Mouse (Mus musculus): ENCODE measurements around the gene Lmtk2. TPM values are rescaled to one million over a fixed set of nuclear protein-coding genes. Genes with fewer than 3 reads are reported as not detected.

The Lmtk2 gene
- polyA plus RNA-seq, 1 experiment from 2014 or later = 4.8 TPM

DNA sequence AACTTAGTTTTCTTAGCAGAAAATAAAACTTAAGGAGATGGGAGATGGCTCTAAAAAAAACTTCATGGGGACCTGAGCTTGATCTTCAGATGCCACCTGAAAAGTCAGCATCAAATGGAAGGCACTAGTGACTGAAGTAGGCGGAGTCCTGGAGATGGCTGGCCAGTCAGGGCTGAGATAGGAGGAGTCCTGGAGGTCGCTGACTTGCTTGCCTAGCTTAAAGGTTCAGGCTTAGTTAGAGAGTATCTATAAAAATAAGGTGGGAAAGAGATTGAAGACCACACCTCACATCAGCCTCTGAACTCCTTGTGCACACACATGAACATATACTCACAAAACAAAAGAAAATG lies 15.4 kb downstream of the Lmtk2 start:
- ATAC-seq (ENCODE audit: low FRiP score) (no peak), DNase-seq (ENCODE audit: low spot score, missing footprints) (no peak)
- no peaks in the 10 kb centered on the region for H3K27me3 ChIP-seq (ENCODE audit: control insufficient read depth, insufficient read depth, low read length)
- H3K27ac ChIP-seq (ENCODE audit: low read depth, low read length) = no peak overlapping the region
- no peak overlapping the region for H3K9ac ChIP-seq (ENCODE audit: low read length)
- peaks cover 5% of the 10 kb centered on the region; the same call in 1 of the 2 replicates for H3K4me1 ChIP-seq (ENCODE audit: control insufficient read depth, insufficient read depth, low read length)
- 74% methylated on average over 2 of the region's 2 CpGs for WGBS
- H3K9me3 ChIP-seq (ENCODE audit: control insufficient read depth, low read length) = no peaks in the 10 kb centered on the region
- H3K4me3 ChIP-seq (ENCODE audit: low read depth, low read length) = no peak overlapping the region
- H3K4me2 ChIP-seq = no peak overlapping the region
- no peaks in the 10 kb centered on the region for H3K36me3 ChIP-seq (ENCODE audit: control insufficient read depth, insufficient read depth, low read length)

DNA sequence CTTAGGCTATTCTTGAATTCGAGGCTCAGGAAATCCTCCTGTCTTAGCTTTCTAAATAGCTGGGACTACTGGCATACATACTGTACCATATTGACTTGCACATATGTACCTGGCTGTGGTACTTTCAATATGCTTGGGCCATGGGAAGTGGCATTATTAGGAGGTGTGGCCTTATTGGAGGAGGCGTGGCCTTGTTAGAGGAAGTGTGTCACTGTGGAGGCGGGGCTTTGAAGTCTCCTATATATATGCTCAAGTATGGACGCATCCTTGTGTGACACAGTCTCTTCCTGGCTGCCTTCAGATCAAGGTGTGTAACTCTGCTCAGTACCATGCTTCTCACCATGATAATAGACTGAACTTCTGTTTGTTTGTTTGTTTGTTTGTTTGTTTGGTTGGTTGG lies 18.0 kb downstream of the Lmtk2 start:
- Histone ChIP-seq H3K4me2 (no peak overlapping the region), H3K9me3 (ENCODE audit: control insufficient read depth, low read length) (no peaks in the 10 kb centered on the region), H3K27ac (ENCODE audit: low read depth, low read length) (no peak overlapping the region), H3K4me1 (ENCODE audit: control insufficient read depth, insufficient read depth, low read length) (no peaks in the 10 kb centered on the region), H3K9ac (ENCODE audit: low read length) (no peak overlapping the region), H3K4me3 (ENCODE audit: low read depth, low read length) (no peak overlapping the region), H3K36me3 (ENCODE audit: control insufficient read depth, insufficient read depth, low read length) (no peaks in the 10 kb centered on the region), H3K27me3 (ENCODE audit: control insufficient read depth, insufficient read depth, low read length) (no peaks in the 10 kb centered on the region)
- 97% methylated on average over 4 of the region's 4 CpGs for WGBS
- no peak for DNase-seq (ENCODE audit: low spot score, missing footprints)
- ATAC-seq (ENCODE audit: low FRiP score) = no peak

DNA sequence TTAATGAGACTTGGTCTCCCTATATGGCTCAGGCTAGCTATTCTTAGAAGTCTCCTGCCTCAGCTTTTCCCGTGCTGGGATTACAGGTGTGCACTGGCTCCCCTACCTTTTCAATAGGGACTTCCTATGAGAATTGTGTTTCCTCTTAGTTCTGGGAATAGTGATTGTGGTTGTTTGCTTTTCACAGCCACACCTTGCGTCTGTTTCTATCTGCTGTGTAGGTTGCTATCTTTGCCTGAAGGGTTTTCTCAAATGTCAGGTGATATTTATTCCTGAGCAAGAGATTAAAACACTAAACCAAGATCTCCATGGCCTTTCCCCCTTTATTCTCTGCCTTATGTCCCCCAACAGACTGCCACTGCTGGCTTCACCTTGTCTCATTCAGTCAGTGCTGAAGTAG lies 19.1 kb downstream of the Lmtk2 start:
- Histone ChIP-seq H3K9me3 (ENCODE audit: control insufficient read depth, low read length) (no peaks in the 10 kb centered on the region), H3K27me3 (ENCODE audit: control insufficient read depth, insufficient read depth, low read length) (no peaks in the 10 kb centered on the region), H3K4me3 (ENCODE audit: low read depth, low read length) (no peak overlapping the region), H3K27ac (ENCODE audit: low read depth, low read length) (no peak overlapping the region), H3K9ac (ENCODE audit: low read length) (no peak overlapping the region), H3K4me2 (no peak overlapping the region), H3K4me1 (ENCODE audit: control insufficient read depth, insufficient read depth, low read length) (no peaks in the 10 kb centered on the region), H3K36me3 (ENCODE audit: control insufficient read depth, insufficient read depth, low read length) (no peaks in the 10 kb centered on the region)
- ATAC-seq (ENCODE audit: low FRiP score) = no peak
- peak; percentile 73 for DNase-seq (ENCODE audit: low spot score, missing footprints)
- WGBS = 93% methylated on average over 2 of the region's 2 CpGs

DNA sequence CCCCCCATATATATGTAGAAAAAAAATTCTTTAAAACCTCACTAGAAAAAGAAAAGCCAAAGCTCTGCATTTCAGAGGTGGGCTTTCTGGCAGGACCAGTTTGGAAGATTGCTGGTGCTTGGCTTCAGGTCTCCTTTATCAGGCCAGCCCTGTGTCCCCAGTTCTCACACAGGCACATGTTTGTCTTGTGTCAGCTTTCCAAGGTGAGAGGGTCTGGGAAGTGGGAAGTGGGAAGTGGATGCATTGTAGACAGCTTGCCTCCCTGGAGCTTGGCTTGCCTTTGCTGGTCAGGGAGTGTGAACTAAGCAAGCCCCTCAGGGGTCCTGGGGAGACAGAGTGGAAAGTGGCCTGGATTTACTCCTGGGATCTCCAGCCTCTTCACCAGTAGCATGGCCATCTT lies 21.3 kb downstream of the Lmtk2 start:
- Histone ChIP-seq H3K9me3 (ENCODE audit: control insufficient read depth, low read length) (no peaks in the 10 kb centered on the region), H3K4me1 (ENCODE audit: control insufficient read depth, insufficient read depth, low read length) (no peaks in the 10 kb centered on the region), H3K4me3 (ENCODE audit: low read depth, low read length) (no peak overlapping the region)

DNA sequence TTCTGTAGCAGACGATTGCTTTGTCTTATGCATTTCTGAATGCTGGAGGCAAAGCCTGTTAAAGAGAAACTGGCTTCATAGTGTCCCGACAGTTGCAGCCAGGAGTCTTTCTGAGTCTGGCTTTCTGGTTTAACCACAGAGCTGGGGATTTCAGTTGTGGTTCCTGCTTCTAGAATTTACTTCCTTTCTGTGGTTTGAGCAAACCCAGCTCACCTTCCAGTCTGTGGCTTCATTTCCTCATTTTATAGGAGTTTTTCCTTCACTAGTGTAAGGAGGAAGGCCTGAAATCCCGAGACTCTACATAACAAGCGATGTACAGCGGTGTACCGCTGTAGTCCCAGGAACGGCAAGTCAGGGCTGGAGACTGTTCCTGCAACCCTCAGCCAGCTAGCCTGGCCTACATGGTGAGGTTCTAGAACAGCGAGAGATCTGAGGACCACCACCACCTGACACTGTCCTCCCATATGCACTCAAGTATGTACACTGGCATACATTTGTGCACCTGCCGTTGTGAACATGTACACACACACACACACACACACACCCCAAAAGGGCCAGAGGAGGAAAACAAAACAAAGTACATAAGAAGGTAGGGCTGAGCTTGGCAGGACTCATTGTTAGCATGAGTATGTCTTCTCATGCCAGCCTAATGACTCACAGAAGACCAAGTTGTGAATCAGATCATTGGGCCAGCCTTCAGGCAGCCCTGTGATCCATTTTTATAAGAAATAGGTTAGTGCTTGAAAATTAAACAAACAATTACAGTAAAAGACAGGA lies 25.9 kb downstream of the Lmtk2 start:
- Histone ChIP-seq H3K36me3 (ENCODE audit: control insufficient read depth, insufficient read depth, low read length) (no peaks in the 10 kb centered on the region), H3K27ac (ENCODE audit: low read depth, low read length) (no peak overlapping the region), H3K9me3 (ENCODE audit: control insufficient read depth, low read length) (no peaks in the 10 kb centered on the region), H3K27me3 (ENCODE audit: control insufficient read depth, insufficient read depth, low read length) (no peaks in the 10 kb centered on the region), H3K9ac (ENCODE audit: low read length) (no peak overlapping the region), H3K4me1 (ENCODE audit: control insufficient read depth, insufficient read depth, low read length) (no peaks in the 10 kb centered on the region), H3K4me3 (ENCODE audit: low read depth, low read length) (no peak overlapping the region), H3K4me2 (no peak overlapping the region)
- peak; percentile 14 for DNase-seq (ENCODE audit: low spot score, missing footprints)
- no peak for ATAC-seq (ENCODE audit: low FRiP score)
- WGBS = 92% methylated on average over 9 of the region's 9 CpGs

More for the DNA sequence above, 21.3 kb downstream of the Lmtk2 start:
- Histone ChIP-seq H3K27me3 (ENCODE audit: control insufficient read depth, insufficient read depth, low read length) (no peaks in the 10 kb centered on the region), H3K27ac (ENCODE audit: low read depth, low read length) (no peak overlapping the region), H3K9ac (ENCODE audit: low read length) (no peak overlapping the region), H3K4me2 (no peak overlapping the region), H3K36me3 (ENCODE audit: control insufficient read depth, insufficient read depth, low read length) (no peaks in the 10 kb centered on the region)
- no peak for ATAC-seq (ENCODE audit: low FRiP score)
- peak; percentile 69 for DNase-seq (ENCODE audit: low spot score, missing footprints)

DNA sequence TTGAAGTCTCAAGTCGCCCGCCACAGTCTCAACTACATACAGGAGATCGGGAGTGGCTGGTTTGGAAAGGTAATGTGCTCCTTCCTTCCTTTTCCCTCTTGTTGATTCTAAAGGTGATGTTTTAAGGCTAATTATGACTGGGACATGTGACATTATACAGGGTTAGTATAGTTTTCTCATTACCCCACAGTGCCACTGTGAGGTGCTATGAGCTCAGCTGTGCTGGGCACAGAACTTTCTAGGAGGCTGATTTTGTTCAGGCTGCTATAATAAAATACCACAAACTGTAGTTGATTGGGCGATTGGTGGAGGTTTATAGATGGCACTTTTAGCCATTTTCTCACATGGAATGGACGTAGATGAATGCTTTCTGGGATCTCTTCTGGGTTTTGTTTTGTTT lies 43.3 kb downstream of the Lmtk2 start:
- 94% methylated on average over 5 of the region's 5 CpGs for whole genome bisulfite sequencing
- H3K36me3 ChIP-seq (ENCODE audit: control insufficient read depth, insufficient read depth, low read length) = peaks cover 4% of the 10 kb centered on the region; the same call in 1 of the 2 replicates
- ATAC-seq (ENCODE audit: low FRiP score) = no peak

DNA sequence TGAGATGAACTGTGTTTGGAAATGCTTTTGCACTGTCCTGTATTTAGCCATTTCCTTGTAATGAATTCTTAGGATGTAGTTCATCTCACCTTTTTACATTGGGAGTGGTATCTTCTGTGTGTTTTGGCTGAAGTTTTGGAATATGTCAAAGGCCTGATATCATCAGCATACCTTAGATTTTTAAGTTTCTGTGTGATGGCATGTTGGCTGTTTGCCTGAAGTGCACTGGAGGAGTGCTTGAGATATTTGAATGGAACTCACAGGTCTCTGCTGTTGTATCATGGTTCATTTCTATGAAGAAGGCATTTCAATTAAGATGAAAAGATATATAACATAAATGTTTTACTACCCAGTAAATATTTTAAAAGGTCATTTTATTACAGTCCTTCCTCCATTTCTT lies 46.7 kb downstream of the Lmtk2 start:
- H3K4me2 ChIP-seq = no peak overlapping the region
- no peak for DNase-seq (ENCODE audit: low spot score, missing footprints)
- no peaks in the 10 kb centered on the region for H3K9me3 ChIP-seq (ENCODE audit: control insufficient read depth, low read length)
- H3K4me3 ChIP-seq (ENCODE audit: low read depth, low read length) = no peak overlapping the region
- H3K9ac ChIP-seq (ENCODE audit: low read length) = no peak overlapping the region
- no peaks in the 10 kb centered on the region for H3K4me1 ChIP-seq (ENCODE audit: control insufficient read depth, insufficient read depth, low read length)
- ATAC-seq (ENCODE audit: low FRiP score) = no peak
- H3K27ac ChIP-seq (ENCODE audit: low read depth, low read length) = no peak overlapping the region
- H3K36me3 ChIP-seq (ENCODE audit: control insufficient read depth, insufficient read depth, low read length) = peaks cover 4% of the 10 kb centered on the region; the same call in 1 of the 2 replicates
- H3K27me3 ChIP-seq (ENCODE audit: control insufficient read depth, insufficient read depth, low read length) = no peaks in the 10 kb centered on the region

More for the DNA sequence above, 43.3 kb downstream of the Lmtk2 start:
- Histone ChIP-seq H3K4me1 (ENCODE audit: control insufficient read depth, insufficient read depth, low read length) (no peaks in the 10 kb centered on the region), H3K4me3 (ENCODE audit: low read depth, low read length) (no peak overlapping the region), H3K4me2 (no peak overlapping the region), H3K9ac (ENCODE audit: low read length) (no peak overlapping the region), H3K9me3 (ENCODE audit: control insufficient read depth, low read length) (no peaks in the 10 kb centered on the region), H3K27ac (ENCODE audit: low read depth, low read length) (no peak overlapping the region), H3K27me3 (ENCODE audit: control insufficient read depth, insufficient read depth, low read length) (no peaks in the 10 kb centered on the region)
- peak; percentile 54 for DNase-seq (ENCODE audit: low spot score, missing footprints)

DNA sequence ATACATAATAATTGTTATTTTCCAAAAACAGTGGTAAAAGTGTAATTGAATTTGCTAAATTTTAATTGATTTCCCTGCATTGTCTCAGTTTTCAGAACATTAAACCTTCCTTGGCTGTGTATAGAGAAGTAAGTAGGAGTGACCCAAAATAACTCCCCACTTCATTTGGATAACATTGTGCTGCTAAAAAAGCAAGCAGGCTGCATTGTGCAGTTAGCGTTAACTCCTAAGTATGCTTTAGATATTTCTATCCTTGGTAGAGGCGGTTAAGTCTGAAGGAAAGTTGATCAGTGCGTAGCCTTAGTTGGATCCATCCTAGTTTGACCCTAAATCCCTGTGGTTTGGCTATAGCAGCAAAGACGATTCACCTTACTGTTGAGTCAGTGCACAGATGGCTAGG lies 49.3 kb downstream of the Lmtk2 start:
- no peak overlapping the region for H3K9ac ChIP-seq (ENCODE audit: low read length)
- no peak overlapping the region for H3K4me2 ChIP-seq
- H3K9me3 ChIP-seq (ENCODE audit: control insufficient read depth, low read length) = no peaks in the 10 kb centered on the region
- H3K27me3 ChIP-seq (ENCODE audit: control insufficient read depth, insufficient read depth, low read length) = no peaks in the 10 kb centered on the region
- WGBS = 94% methylated on average over 4 of the region's 4 CpGs
- H3K4me1 ChIP-seq (ENCODE audit: control insufficient read depth, insufficient read depth, low read length) = no peaks in the 10 kb centered on the region
- peaks cover 4% of the 10 kb centered on the region; the same call in 1 of the 2 replicates for H3K36me3 ChIP-seq (ENCODE audit: control insufficient read depth, insufficient read depth, low read length)
- no peak for ATAC-seq (ENCODE audit: low FRiP score)
- H3K27ac ChIP-seq (ENCODE audit: low read depth, low read length) = no peak overlapping the region
- H3K4me3 ChIP-seq (ENCODE audit: low read depth, low read length) = no peak overlapping the region
- DNase-seq (ENCODE audit: low spot score, missing footprints) = no peak

DNA sequence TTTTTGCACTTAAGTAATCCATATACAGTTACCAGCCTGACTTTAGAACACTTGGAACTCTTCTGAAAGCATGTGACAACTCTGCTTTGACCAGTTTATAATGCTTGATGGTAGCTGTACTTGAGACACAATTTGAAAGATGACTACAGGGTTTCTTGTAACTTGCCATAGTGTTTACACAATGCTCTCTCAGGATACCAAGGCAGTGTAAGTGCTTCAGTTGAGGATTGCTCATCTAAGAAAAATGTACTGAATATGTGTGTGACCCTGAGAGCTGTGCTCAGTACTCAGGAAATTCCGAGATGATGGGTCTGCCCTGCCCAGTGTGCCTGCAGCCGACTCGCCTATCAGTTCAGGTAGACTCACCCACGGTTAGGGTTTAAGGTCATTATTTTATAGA lies 51.0 kb downstream of the Lmtk2 start:
- Histone ChIP-seq H3K4me2 (no peak overlapping the region), H3K4me1 (ENCODE audit: control insufficient read depth, insufficient read depth, low read length) (no peaks in the 10 kb centered on the region), H3K36me3 (ENCODE audit: control insufficient read depth, insufficient read depth, low read length) (peaks cover 4% of the 10 kb centered on the region; the same call in 1 of the 2 replicates), H3K27me3 (ENCODE audit: control insufficient read depth, insufficient read depth, low read length) (no peaks in the 10 kb centered on the region), H3K4me3 (ENCODE audit: low read depth, low read length) (no peak overlapping the region), H3K9me3 (ENCODE audit: control insufficient read depth, low read length) (no peaks in the 10 kb centered on the region), H3K27ac (ENCODE audit: low read depth, low read length) (no peak overlapping the region), H3K9ac (ENCODE audit: low read length) (no peak overlapping the region)
- DNase-seq (ENCODE audit: low spot score, missing footprints) (no peak), ATAC-seq (ENCODE audit: low FRiP score) (no peak)
- 93% methylated on average over 4 of the region's 4 CpGs for whole genome bisulfite sequencing
